Mouse (Mus musculus) inflammation-experienced regulatory T-cells, adult 6 months (primary cell): ENCODE results near the gene Usp20. TPM values are rescaled to one million over a fixed set of nuclear protein-coding genes. Genes with fewer than 3 reads are reported as not detected.

Experiments used
- polyA plus RNA-seq, 3 experiments: library from polyadenylated mRNA; unstranded; fragments of 100-300 nt; shearing (Covaris generic); gene quantifications; one replicate each; pipeline ENCODE4 v1.2.1; 2017

Gene Usp20
- polyA plus RNA-seq, 3 experiments from 2014 or later = 11.9 to 27.4 (median 16.7) TPM

Other genes starting within 250 kb of the Usp20 start
- 1 to 10 TPM in 1 of 3 experiments, under 1 TPM in 2; 0.55 to 2.5 (median 0.84) TPM for gene 1700001O22Rik, start 178.6 kb upstream of the Usp20 start, polyA plus RNA-seq
- gene Ntmt1, start 174.5 kb upstream of the Usp20 start, polyA plus RNA-seq = 10 to 100 TPM; 27.4 to 34.0 (median 28.7) TPM
- gene Asb6, start 151.9 kb upstream of the Usp20 start, polyA plus RNA-seq = 10 to 100 TPM; 36.4 to 43.6 (median 36.4) TPM
- not detected for gene Prrx2, start 147.3 kb upstream of the Usp20 start, polyA plus RNA-seq
- gene Ptges, start 52.4 kb upstream of the Usp20 start, polyA plus RNA-seq = not detected
- gene Tor1b, start 29.3 kb upstream of the Usp20 start, polyA plus RNA-seq = 10 to 100 TPM; 15.6 to 26.9 (median 22.2) TPM
- gene Tor1a, start 14.3 kb upstream of the Usp20 start, polyA plus RNA-seq = 10 to 100 TPM; 60.5 to 73.3 (median 72.6) TPM
- gene BC005624, start 78 bp upstream of the Usp20 start, polyA plus RNA-seq = 100 to 1,000 TPM in 1 of 3 experiments, 10 to 100 TPM in 2; 67.1 to 103 (median 93.7) TPM
- 100 to 1,000 TPM in 2 of 3 experiments, 10 to 100 TPM in 1; 86.1 to 123 (median 103) TPM for gene Fnbp1, start 159.7 kb downstream of the Usp20 start, polyA plus RNA-seq
- 10 to 100 TPM; 49.2 to 57.0 (median 50.5) TPM for gene Gpr107, start 170.0 kb downstream of the Usp20 start, polyA plus RNA-seq